Mouse (Mus musculus): ENCODE measurements around the gene Csnk1g1.

The Csnk1g1 gene

GRCm38 (mm10) chr9:65998965-65999364, 90.2 kb downstream of the Csnk1g1 start:
- no peak for DNase-seq

- peak; percentile 28 to 34 for DNase-seq
Observed at GRCm38 (mm10) chr9:66004380-66004779, 95.7 kb downstream of the Csnk1g1 start.

GRCm38 (mm10) chr9:66007603-66008202, 99.0 kb downstream of the Csnk1g1 start:
- DNase-seq: no peak

- no peak for DNase-seq
Observed at GRCm38 (mm10) chr9:66020601-66021000, 111.9 kb downstream of the Csnk1g1 start.

- DNase-seq: no peak
Observed at GRCm38 (mm10) chr9:66038082-66038481, 129.4 kb downstream of the Csnk1g1 start.

DNA sequence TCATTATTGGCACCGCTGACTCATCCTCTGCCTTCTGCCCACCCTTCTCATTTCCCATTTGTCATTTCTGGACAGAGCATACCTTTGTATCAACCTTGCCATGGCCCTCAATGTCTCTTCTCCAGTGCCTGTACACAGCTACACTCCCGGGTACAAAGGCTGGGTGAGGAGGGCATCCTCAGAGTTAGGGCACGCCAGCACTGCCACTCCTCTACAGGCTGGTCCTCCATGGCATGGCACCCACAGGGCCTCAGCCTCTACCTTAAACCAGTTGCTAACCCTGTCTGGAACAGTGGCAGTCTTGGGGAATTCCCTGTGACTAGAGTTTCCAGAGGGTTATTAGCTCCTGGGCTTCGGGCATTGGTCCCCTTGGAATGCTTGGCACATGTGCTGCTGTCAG, 129.9 kb downstream of the Csnk1g1 start:
- no peak for DNase-seq

DNA sequence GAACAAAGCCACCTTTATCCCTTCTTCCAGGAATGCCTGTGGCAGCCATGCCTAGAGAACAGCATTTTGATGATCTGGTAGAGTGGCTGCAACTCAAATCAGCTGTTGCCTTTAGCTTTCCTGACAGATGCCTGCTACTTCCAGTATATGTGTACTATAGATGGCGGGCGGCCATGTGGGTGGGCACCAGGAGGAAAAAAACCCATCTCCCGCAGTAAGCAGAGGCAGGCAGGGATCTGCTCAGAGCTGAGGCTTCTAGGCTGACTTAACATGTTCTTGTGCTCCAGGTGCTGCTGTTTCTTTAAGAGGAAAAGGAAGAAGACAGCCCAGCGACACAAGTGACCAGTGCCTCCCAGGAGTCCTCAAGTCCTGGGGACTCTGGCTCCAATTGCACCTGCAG, 130.6 kb downstream of the Csnk1g1 start:
- no peak for DNase-seq

DNA sequence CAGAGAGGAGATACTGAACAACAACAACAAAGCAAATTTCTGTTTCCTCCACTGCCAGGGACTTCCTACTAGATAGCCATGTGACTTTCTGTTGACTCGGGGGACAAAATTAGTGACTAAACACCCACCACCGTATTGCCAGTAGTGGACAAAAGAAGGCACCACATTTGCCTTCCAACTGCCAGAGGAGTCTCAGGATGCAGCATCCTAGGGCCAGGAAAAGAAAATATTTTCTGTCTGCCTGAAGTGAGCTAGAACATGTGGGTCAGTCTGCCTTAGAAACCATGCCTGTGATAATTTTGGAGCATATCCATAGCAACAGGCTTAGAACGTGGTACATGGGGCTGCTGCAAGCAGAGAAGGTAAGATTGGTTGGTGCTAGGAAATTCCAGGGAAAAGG, 132.1 kb downstream of the Csnk1g1 start:
- no peak for DNase-seq

- no peak for DNase-seq
Observed at GRCm38 (mm10) chr9:66042331-66042730, 133.6 kb downstream of the Csnk1g1 start.

GRCm38 (mm10) chr9:66043241-66043640, 134.5 kb downstream of the Csnk1g1 start:
- DNase-seq: no peak

GRCm38 (mm10) chr9:66049931-66050601, 141.3 kb downstream of the Csnk1g1 start:
- no peak for DNase-seq

DNA sequence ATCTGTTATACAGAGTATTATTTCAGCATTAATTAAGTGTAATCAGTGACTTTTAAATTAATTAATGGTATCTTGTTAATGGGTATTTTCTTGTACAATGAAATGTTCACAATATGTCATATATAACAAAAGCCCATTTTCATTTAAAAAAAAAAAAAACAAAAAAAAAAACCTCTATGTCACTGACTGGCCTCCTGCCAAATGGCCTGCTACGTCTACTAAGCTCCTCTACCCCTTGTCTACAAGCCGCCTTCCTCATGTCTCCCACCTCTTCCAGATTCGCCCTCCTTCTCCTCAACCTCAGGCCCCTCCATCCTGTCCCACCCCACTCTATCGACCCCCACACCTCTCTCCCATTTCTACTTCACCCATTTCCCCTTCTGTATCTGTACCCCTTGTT, 142.8 kb downstream of the Csnk1g1 start:
- no peak for DNase-seq

DNA sequence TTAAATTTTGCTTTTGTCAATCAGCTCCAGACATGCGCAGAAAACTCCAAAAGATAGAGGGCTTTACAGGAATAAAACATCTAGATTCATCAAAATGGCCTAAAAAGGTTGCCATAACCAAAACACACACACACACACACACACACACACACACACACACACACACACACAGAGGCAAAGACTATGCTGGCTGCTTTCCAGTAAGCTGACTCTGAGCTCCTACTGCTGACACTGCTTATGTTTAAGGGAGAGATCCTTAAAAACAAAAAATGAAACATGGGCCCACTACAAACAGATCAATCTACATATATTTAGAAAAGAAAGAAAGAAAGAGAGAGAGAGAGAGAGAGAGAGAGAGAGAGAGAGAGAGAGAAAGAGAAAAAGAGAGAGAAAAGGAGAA, 144.0 kb downstream of the Csnk1g1 start:
- no peak for DNase-seq

DNA sequence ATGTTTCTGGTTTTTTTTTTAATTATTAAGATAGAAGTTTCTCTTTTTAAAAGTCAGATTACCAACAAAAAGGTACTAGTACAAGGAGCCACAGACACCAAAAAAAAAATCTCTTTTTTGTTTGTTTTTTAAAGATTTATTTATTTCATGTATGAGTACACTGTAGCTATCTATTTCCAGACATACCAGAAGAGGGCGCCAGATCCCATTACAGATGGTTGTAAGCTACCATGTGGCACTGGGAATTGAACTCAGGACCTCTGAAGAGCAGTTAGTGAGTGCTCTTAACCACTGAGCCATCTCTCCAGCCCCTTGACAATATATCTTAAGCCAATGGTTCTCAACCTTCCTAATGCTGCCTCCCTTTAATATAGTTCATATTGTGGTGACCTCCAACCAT, 144.9 kb downstream of the Csnk1g1 start:
- DNase-seq: no peak

DNA sequence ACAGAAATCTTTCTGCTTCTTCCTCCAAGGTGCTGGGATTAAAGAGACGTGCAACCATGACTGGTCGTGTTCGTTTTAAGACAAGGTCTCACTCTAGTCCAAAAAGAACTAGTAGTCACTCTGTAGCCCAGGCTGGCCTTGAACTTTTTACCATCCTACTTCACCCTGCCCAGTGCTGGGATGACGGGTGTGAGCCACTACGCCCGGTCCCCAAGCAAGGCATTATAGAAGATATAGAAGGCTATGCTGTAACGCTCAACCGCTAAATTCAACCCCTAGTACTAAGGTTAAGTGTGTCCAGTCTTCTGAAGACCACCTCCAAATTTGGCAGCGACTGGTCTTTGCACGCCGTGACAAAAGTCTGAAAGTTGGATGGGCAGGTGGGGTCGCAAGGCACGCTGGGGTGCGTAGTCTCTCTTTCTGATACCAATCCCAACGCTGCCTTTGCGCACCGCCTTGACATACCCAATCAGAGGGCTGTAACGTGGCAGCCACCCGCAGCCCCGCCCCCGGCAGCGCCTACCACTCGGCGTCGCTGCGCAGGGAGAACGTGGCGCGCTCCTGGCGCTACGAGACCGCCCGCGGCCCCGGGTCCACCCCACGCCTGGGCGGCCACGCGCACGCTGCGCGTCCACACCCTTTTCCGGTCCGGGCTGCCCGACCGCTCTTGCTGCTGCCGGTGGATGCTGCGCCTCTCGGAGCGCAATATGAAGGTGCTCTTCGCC, 151.0 kb downstream of the Csnk1g1 start, which contains the start of gene Ppib:
Ppib (plus strand) TSS at position 640 of the 725 bp plus-strand sequence.
- DNase-seq: peak; percentile 98

DNA sequence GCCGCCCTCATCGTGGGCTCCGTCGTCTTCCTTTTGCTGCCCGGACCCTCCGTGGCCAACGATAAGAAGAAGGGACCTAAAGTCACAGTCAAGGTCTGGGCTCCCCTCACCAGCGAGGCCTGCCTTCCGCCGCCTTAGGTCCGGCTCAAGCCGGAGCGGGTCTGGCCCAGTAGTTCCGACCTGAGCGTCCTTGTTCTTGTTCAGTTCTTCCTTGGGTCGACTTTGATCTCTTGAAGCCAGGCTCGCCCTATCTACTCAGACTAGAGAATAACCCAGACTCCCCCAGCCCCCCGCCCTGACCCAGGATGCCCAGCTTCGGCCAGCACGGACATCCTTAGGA, 151.6 kb downstream of the Csnk1g1 start:
- DNase-seq: no peak

DNA sequence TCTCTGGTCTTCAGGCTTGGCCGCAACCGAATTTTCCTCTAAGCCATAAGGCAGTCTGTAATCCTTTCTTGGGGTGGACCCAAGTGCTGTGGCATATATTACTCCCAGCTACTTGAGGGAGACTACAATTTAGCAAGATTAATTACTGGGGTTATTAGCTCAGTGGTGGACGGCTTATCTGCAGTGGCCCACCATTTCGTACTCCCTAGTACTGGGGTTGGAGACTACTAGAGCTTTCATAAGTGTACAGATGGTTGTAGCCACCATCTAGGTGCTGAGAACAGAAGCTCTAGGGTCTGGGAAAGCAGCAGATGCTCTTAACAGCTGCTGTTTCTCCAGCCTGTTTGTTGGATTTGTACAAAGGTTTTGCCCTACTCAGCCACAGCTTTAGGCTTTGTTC, 152.3 kb downstream of the Csnk1g1 start:
- no peak for DNase-seq

GRCm38 (mm10) chr9:66061656-66062055, 152.9 kb downstream of the Csnk1g1 start:
- DNase-seq: no peak

GRCm38 (mm10) chr9:66063446-66063845, 154.7 kb downstream of the Csnk1g1 start:
- DNase-seq: no peak

- no peak for DNase-seq
Observed at GRCm38 (mm10) chr9:66064316-66064715, 155.6 kb downstream of the Csnk1g1 start.

DNA sequence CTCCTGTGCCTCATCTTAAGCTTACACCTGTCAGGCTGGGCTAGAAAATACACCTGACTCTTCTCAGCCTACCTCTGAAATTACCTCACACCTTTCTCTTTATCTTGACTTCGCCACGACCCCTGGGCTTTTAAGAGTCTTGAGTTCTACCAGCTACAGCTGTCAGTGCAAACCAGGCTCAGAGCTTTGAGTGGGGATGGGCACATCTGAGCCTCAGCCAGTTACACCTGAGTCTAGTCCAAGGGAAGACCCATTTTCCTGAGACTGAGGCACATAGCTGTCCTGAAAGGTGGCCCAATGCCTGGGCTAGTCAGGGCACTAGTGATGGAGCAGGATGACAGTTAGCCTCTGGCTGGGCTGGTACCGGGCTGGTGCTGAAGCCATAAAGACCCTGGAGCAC, 158.1 kb downstream of the Csnk1g1 start:
- no peak for DNase-seq

DNA sequence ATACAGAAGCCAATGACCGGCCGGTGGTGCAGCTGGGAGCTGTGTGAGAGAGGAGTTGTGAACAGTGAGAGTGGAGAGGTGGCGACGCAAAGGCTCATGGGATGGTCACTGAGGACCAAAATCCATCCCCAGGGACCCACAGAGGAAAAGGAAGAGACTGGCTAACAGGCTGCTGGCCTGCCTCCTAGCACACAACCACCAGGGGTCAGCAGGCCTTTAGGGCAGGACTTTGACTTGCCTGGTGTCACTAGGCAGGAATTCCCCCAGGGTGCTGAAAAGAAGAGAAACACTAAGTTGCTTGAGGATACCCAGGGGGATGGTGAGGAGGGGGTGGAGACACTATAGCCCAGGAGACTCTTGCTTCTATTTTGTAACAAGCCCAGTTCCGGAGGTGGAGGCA, 158.8 kb downstream of the Csnk1g1 start:
- DNase-seq: peak; percentile 38 to 52

- no peak for DNase-seq
Observed at GRCm38 (mm10) chr9:66068056-66068455, 159.3 kb downstream of the Csnk1g1 start.

GRCm38 (mm10) chr9:66068971-66069391, 160.3 kb downstream of the Csnk1g1 start:
- DNase-seq: no peak
